Mouse (Mus musculus) neutrophil, adult 83 days (primary cell): ENCODE results near the gene Gm14435. TPM values are rescaled to one million over a fixed set of nuclear protein-coding genes. Genes with fewer than 3 reads are reported as not detected.

Experiments used
- total RNA-seq, 2 experiments: library from RNA; stranded (reverse); gene quantifications; one replicate each; pipeline ENCODE4 v1.2.4; 2023

The Gm14435 gene
- 1 to 10 TPM in 1 of 2 experiments, not detected in 1; 1.1 TPM for total RNA-seq

DNA sequence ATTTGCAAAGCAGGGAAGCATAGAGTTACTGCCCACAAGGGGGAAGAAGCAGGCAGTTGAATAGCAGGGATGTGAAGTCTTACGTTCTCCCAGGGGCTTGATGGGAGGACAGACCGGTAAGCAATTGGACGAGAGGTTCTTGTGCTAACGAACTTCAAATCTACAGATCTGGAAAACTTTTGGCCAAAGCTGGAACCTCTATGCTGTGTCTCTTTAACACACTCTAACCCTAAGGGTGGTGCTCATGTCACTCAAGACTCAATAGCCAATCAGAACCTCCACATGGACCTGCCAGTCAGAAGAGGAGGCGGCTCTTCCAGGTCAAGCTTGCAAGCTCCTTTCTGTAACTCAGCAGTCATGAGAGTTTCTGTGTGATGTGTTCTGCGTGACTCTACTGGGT is at the start of gene Gm14435:
Gene Gm14435 (plus strand): TSS at position 301 of the 400 bp plus-strand sequence.

Other genes with a start within 250 kb of the Gm14435 start
- gene 2210418O10Rik, start 197.0 kb upstream of the Gm14435 start, total RNA-seq: under 1 TPM; 0.35 to 0.57 TPM
- gene Gm11009, start 104.1 kb upstream of the Gm14435 start, total RNA-seq: not detected
- gene Gm14434, start 63.2 kb downstream of the Gm14435 start, total RNA-seq: not detected
- gene Zfp967, start 97.5 kb downstream of the Gm14435 start, total RNA-seq: not detected
- gene Gm14308, start 212.8 kb downstream of the Gm14435 start, total RNA-seq: not detected
- gene Zfp973, start 246.9 kb downstream of the Gm14435 start, total RNA-seq: 1 to 10 TPM; 1.2 to 1.6 TPM